Mouse (Mus musculus) adrenal gland (tissue): ENCODE results near the gene Cmas.

Source experiments
- intact Hi-C: fragments of 180-260 bp; cut with DNase I; formaldehyde crosslinking; loops from one replicate; pipeline ENCODE4 v1.15.1; 2025

The Cmas gene

GRCm38 (mm10) chr6:142789736-142790135, 33.2 kb downstream of the Cmas start:
- intact Hi-C loops = loop anchor here (5.0 kb wide), 1 partner anchor 178 kb away; no protein-coding TSS in a partner anchor

- intact Hi-C loops = no loop called here
These were observed 35.9 kb downstream of the Cmas start for GRCm38 (mm10) chr6:142792241-142792968.

GRCm38 (mm10) chr6:142793468-142793867, 37.0 kb downstream of the Cmas start:
- intact Hi-C loops = no loop called here

GRCm38 (mm10) chr6:142795087-142795486, 38.6 kb downstream of the Cmas start:
- intact Hi-C loops = no loop called here

GRCm38 (mm10) chr6:142795655-142796441, 39.4 kb downstream of the Cmas start:
- intact Hi-C loops = no loop called here

GRCm38 (mm10) chr6:142797996-142798395, 41.5 kb downstream of the Cmas start:
- intact Hi-C loops = no loop called here

GRCm38 (mm10) chr6:142798837-142799236, 42.4 kb downstream of the Cmas start:
- intact Hi-C loops = no loop called here

DNA sequence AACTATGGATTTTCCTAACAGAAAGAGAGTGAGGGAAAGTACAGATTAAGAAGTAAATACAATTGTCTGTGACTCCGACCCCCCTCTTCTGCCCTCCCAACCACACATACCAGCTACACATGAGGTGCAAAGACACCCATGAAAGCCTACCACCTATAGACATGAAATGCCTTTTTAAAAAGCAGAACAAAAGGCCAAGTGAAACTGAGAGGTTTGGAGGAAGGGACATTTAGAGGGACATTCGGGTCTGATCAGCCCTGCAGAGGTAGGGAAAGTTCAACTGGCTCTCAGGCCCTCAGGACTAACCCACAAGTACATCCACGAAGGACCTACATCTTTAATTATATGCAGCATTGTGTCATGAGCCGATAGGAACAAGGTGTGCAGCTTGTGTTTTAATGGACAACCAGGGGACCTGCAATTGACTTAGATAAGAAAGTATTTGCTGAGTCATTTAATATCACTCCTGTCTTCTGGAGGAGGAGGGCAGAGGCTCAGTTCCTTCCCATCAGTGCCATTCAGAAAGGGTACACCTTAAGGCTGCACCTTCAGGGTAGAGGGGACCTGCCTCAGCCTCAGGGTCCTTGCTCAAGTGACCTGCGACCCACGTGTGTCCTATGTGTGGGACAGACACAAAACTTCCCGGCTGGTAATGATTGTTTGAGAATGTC, 43.4 kb downstream of the Cmas start:
- intact Hi-C loops = no loop called here

DNA sequence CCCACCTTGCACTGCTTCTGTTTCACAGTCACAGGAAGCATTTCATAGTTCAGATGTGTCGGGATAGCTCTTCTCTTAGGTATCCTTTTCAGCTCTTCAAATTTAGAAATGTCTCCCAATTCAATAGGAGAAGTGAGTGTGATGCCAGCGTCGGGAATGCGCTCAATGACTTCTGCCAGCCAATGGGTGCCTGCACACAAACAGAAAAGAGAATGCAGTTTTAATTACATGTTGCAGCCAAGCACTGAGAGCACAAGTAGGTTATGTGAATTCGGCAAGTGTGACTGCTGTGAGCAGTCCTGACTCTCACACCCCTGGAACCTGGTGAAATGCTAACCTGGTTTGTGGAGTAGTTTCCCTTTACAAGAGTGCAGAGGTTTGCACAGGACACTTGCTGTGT, 45.2 kb downstream of the Cmas start:
- intact Hi-C loops = no loop called here

DNA sequence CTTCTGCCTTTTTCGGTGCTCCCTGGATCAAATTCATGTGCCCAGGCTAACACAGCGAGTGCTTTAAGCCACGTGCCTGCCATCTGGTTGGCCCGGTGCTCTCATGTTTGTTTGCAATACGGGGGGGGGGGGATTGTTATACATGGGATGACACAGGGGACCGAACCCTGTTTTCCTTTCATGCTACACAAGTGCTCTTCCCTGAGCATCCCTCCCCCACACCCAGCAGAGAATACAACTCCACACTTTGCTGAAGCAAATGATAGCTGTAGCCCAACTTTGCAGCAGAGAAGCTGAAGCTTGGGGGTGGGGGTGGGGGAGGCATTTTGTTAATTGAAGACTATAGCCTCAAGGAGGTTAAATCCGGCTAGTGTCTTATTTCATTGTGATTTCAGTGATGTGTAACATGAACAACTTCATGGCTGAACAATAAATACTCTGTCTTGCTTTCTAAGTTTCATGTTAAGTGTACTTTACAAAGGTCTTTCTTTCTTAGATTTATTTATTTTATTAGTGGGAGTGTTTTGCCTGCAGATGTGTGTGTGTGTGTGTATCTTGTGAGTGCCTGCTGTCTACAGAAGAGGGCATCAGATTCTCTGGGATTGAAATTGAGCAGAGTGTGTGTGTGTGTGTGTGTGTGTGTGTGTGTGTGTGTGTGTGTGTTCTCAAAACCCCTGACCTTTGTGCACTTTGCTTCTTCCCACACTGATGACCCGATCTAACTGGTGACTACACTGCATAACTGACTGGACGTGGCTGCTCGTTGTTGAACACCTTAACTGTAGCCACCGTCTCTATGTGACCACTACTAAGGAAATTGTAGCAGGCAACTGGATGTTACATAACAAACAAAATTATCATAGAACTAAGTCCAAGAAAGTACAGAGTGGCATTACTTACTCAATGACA, 46.4 kb downstream of the Cmas start:
- intact Hi-C loops = no loop called here

DNA sequence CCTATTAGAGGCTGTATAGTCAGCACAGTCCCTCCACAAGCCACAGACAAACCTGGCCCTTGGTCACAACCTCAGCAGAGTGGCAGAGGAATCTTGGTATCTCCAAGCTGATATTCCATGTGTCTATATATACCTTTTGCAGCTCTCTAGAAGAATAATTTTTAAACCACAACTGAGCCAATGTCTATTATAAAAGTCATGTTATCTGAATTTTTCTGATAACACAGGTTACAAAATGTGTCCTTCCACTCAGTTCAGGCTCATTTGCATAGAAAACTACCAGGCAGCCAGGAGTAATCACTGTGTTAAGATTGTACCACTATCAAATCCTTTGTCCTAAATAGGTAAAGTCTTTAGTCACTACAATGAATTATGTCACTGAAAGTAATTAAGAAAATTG, 47.9 kb downstream of the Cmas start, which contains the start of gene Sult6b2:
Sult6b2 (minus strand) TSS at position 101 of the 400 bp plus-strand sequence.
- intact Hi-C loops = no loop called here

- intact Hi-C loops = no loop called here
These were observed 49.8 kb downstream of the Cmas start for GRCm38 (mm10) chr6:142806326-142806725.

- intact Hi-C loops = no loop called here
These were observed 53.0 kb downstream of the Cmas start for GRCm38 (mm10) chr6:142809373-142810098.

GRCm38 (mm10) chr6:142810239-142810638, 53.8 kb downstream of the Cmas start:
- intact Hi-C loops = no loop called here

GRCm38 (mm10) chr6:142812969-142813368, 56.5 kb downstream of the Cmas start:
- intact Hi-C loops = no loop called here

- intact Hi-C loops = no loop called here
These were observed 57.5 kb downstream of the Cmas start for GRCm38 (mm10) chr6:142814011-142814410.

- intact Hi-C loops = no loop called here
These were observed 58.0 kb downstream of the Cmas start for GRCm38 (mm10) chr6:142814495-142814921.

DNA sequence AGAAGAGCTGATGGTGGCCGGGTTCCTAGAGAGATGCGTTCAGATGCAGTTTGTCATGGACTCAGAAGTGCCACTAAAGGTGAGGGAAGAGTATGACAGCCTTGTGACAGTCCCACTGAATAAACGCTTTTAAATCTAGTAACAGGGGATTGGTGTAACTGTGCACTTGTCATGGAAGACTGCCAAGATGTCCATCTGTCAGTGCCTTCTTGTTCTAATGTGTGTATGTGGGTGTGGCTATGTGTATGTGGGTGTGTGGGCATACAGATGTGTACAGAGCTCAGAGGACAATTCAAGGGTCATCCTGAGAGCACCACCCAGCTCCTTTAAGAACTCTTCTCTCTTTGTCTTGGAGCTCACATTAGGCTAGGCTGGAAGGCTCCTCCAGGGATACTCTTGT, 59.0 kb downstream of the Cmas start:
- intact Hi-C loops = no loop called here

- intact Hi-C loops = no loop called here
These were observed 61.8 kb downstream of the Cmas start for GRCm38 (mm10) chr6:142818306-142818705.
